Mouse (Mus musculus) midbrain, postnatal 0 days (tissue): ENCODE measurements around the gene Neurod1. TPM values are rescaled to one million over a fixed set of nuclear protein-coding genes. Genes with fewer than 3 reads are reported as not detected.

Experiments used
- ATAC-seq: fragments of 200-750 bp; cut with Nextera tagmentation; 2 replicates; pipeline ENCODE4 v1.8.0; 2017; ENCODE audit warnings: moderate number of reproducible peaks, mild to moderate bottlenecking, moderate TSS enrichment, moderate library complexity; ENCODE audit not compliant: low FRiP score
- DNase-seq: peaks from one replicate; pipeline ENCODE4 v3.0.0-alpha.2; 2015; ENCODE audit warnings: low spot score
- H3K27ac ChIP-seq: fragments of 300-500 bp; sonication (generic); 2 replicates; pipeline ENCODE4 v1.5.1; 2014; ENCODE audit warnings: low read depth, mild to moderate bottlenecking, low read length, mixed read lengths
- H3K27me3 ChIP-seq: fragments of 300-500 bp; sonication (generic); 2 replicates; pipeline ENCODE4 v1.6.1; 2014; ENCODE audit warnings: low read length, control low read depth, mixed read lengths; ENCODE audit not compliant: insufficient read depth
- H3K36me3 ChIP-seq: fragments of 300-500 bp; sonication (generic); 2 replicates; pipeline ENCODE4 v1.6.1; 2014; ENCODE audit warnings: low read length, control low read depth, mixed read lengths; ENCODE audit not compliant: insufficient read depth
- H3K4me1 ChIP-seq: fragments of 300-500 bp; sonication (generic); 2 replicates; pipeline ENCODE4 v1.6.1; 2014; ENCODE audit warnings: mild to moderate bottlenecking, control low read depth, antibody characterized with exemption, low read length, mixed read lengths; ENCODE audit not compliant: insufficient read depth
- H3K4me2 ChIP-seq: fragments of 300-500 bp; sonication (generic); 2 replicates; pipeline ENCODE4 v1.6.1; 2014; ENCODE audit warnings: low read depth, mild to moderate bottlenecking, low read length, mixed read lengths; ENCODE audit not compliant: poor library complexity, severe bottlenecking
- H3K4me3 ChIP-seq: fragments of 300-500 bp; sonication (generic); 2 replicates; pipeline ENCODE4 v1.5.1; 2014; ENCODE audit warnings: low read depth, mild to moderate bottlenecking, low read length, moderate library complexity
- H3K9ac ChIP-seq: fragments of 300-500 bp; sonication (generic); replicated peaks from 2 replicates; pipeline ENCODE4 v1.6.1; 2014; ENCODE audit warnings: mild to moderate bottlenecking, low read length, moderate library complexity, mixed read lengths; ENCODE audit not compliant: poor library complexity, severe bottlenecking
- H3K9me3 ChIP-seq: fragments of 300-500 bp; sonication (generic); 2 replicates; pipeline ENCODE4 v1.6.1; 2016; ENCODE audit warnings: low read length, control low read depth
- CTCF ChIP-seq: IDR thresholded peaks from 2 replicates; pipeline ENCODE4 v1.5.1; 2016; ENCODE audit warnings: antibody characterized with exemption, mild to moderate bottlenecking
- WGBS: fragments of 180-500 bp; shearing (Covaris S2); extraction: QIAGEN DNeasy Blood & Tissue Kit; methylation state at CpG from one replicate; pipeline ENCODE4 v1.1.7; 2014; 5-methylcytosine and 5-hydroxymethylcytosine counted together
- polyA plus RNA-seq: library from polyadenylated mRNA; unstranded; fragments of >200 nt; fragmentation: Nextera tagmentation; extraction: Ambion mirVana; gene quantifications from 2 replicates; pipeline ENCODE4 v1.2.1, GENCODE M21; 2015
- total RNA-seq: library from RNA; depleted of rRNA; stranded (reverse); fragments of >200 nt; gene quantifications from 2 replicates; pipeline ENCODE4 v1.2.3, GENCODE M21; 2014

The Neurod1 gene
- total and polyA plus RNA-seq, 2 experiments from 2014 or later: 6.2 to 16.6 TPM

DNA sequence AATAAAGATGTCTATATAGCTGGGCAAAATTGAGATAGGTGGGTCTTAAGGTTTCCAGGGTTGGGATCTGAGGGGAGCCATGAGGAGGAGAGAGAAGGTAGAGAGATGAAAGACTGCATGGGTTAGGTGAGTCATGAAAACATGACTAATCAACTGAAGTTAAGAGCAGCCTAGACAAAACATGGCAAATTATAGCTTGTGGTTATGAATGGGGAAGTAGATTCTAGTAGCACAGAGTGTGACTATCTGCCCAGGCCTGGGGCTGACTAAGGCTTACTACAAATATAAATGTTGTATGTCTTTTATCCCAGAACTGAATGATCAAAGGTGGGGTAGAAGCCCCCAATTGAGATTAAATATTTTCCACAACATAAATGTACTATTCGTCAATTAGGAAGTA lies 9.4 kb downstream of the Neurod1 start:
- Histone ChIP-seq H3K4me3 (no peak overlapping the region), H3K27ac (no peak overlapping the region), H3K36me3 (no peaks in the 10 kb centered on the region), H3K4me2 (no peak overlapping the region), H3K9ac (no peak overlapping the region), H3K9me3 (no peaks in the 10 kb centered on the region), H3K27me3 (0 out of 2 replicates have a peak, but pooled peaks cover 3% of the 10 kb centered on the region), H3K4me1 (no peaks in the 10 kb centered on the region)
- ATAC-seq: no peak
- no peak for DNase-seq
- 72% methylated on average over 1 of the region's 1 CpGs for WGBS
- no peak for TF ChIP-seq CTCF

DNA sequence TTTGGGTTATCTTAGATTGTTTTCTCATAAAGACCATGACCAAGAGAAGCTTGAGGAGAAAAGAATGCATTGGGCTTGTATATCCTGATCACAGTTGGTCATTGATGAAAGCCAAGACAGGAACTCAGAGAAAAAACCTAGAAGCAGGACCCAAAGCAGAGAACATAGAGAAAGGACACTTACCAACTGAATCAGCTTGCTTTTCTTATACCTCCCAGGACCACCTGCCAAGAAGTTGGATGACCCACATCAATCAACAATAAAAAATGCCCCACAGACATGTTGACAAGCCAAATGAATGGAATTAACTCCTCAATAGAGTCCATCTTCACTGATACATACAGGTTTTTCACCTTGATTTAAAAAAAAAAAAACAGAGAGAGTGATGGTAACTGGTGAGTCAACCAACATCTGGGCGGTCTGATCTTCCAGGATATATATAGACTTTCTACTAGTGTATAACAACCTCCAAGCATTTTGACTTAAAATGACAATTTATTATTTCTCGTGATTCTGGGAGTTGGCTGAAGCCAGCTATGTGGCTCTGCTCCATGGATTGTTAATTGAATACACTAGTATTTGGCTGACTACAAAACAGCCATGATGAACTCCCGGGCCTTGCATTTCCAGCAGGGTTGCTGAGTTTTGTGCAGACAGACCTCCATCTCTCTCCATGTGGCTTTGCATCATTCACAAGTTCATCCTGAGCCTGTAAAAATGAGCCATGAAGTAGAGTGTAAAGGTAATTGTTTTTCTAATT lies 12.5 kb downstream of the Neurod1 start:
- H3K9me3 ChIP-seq: no peaks in the 10 kb centered on the region
- H3K4me1 ChIP-seq: no peaks in the 10 kb centered on the region
- H3K4me3 ChIP-seq: no peak overlapping the region
- no peaks in the 10 kb centered on the region for H3K27me3 ChIP-seq
- H3K4me2 ChIP-seq: no peak overlapping the region
- no peak for DNase-seq
- 89% methylated on average over 3 of the region's 3 CpGs for WGBS
- no peak for TF ChIP-seq CTCF
- no peaks in the 10 kb centered on the region for H3K36me3 ChIP-seq
- no peak for ATAC-seq
- no peak overlapping the region for H3K27ac ChIP-seq
- H3K9ac ChIP-seq: no peak overlapping the region

DNA sequence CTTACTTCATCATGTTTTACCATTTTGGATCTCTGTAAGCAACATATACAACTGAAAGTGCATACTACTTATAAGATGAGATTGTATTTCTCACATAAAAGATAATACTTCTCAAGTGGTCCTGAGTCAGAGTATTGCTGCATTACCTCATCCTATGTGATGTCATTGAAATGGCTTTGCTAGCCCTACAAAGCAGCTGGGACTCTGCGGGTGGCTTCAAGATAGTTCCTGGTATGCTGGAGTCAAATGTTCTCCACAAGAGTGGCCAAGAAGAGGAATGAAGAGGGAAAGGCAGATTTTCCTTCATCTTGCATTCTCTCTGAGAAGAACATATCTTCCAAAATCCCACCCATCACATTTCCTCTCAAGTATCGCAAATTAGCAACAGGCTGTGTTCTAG lies 13.2 kb downstream of the Neurod1 start:
- 96% methylated on average over 2 of the region's 2 CpGs for WGBS
- H3K36me3 ChIP-seq: no peaks in the 10 kb centered on the region
- no peak overlapping the region for H3K9ac ChIP-seq
- no peak overlapping the region for H3K27ac ChIP-seq
- no peak for DNase-seq
- no peak overlapping the region for H3K4me3 ChIP-seq
- no peak overlapping the region for H3K4me2 ChIP-seq
- H3K9me3 ChIP-seq: no peaks in the 10 kb centered on the region
- ATAC-seq: no peak
- no peaks in the 10 kb centered on the region for H3K4me1 ChIP-seq
- no peak for TF ChIP-seq CTCF
- H3K27me3 ChIP-seq: no peaks in the 10 kb centered on the region

DNA sequence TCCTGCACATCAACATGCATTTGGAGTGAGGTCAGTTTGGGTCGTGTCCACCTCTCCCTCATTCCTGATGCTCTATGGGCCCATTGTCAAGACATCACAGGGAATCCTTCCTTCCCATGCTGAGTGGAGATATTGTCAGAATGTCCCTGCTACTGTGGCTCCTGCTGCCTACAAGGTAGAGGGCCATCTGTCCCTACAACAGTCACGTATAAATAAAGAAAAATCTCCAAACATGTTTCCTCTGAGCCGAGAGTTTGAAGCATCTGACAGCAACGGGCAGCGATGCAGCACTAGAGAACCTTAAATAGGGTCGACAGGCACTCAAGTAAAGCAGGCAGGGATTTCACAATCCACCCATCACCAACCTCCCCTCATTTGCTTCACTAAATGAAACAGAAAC lies 13.6 kb downstream of the Neurod1 start:
- ATAC-seq (no peak), DNase-seq (no peak)
- Histone ChIP-seq H3K9ac (no peak overlapping the region), H3K27ac (no peak overlapping the region), H3K27me3 (no peaks in the 10 kb centered on the region), H3K4me3 (no peak overlapping the region), H3K4me2 (no peak overlapping the region), H3K4me1 (no peaks in the 10 kb centered on the region), H3K9me3 (no peaks in the 10 kb centered on the region), H3K36me3 (no peaks in the 10 kb centered on the region)
- no peak for TF ChIP-seq CTCF
- 82% methylated on average over 6 of the region's 6 CpGs for WGBS

GRCm38 (mm10) chr2:79442227-79442626 lies 14.3 kb downstream of the Neurod1 start:
- DNase-seq: no peak
- Histone ChIP-seq H3K27ac (no peak overlapping the region), H3K4me2 (no peak overlapping the region), H3K9ac (no peak overlapping the region), H3K9me3 (no peaks in the 10 kb centered on the region), H3K4me1 (no peaks in the 10 kb centered on the region), H3K4me3 (no peak overlapping the region), H3K36me3 (no peaks in the 10 kb centered on the region), H3K27me3 (no peaks in the 10 kb centered on the region)
- no peak for ATAC-seq
- WGBS: 90% methylated on average over 2 of the region's 2 CpGs
- TF ChIP-seq CTCF: no peak

GRCm38 (mm10) chr2:79430061-79430460 lies 26.5 kb downstream of the Neurod1 start:
- peaks cover 4% of the 10 kb centered on the region; the same call in 1 of the 2 replicates for H3K4me1 ChIP-seq
- no peak overlapping the region for H3K27ac ChIP-seq
- no peaks in the 10 kb centered on the region for H3K9me3 ChIP-seq
- no peak overlapping the region for H3K9ac ChIP-seq
- no peaks in the 10 kb centered on the region for H3K36me3 ChIP-seq
- no peak overlapping the region for H3K4me3 ChIP-seq
- ATAC-seq (no peak), DNase-seq (no peak)
- no peak overlapping the region for H3K4me2 ChIP-seq
- no peak for TF ChIP-seq CTCF
- H3K27me3 ChIP-seq: peaks cover 19% of the 10 kb centered on the region
